Mouse (Mus musculus) fibroblast of lung, adult 2 months (primary cell): ENCODE results near the gene Rubcnl.
A peak's percentile ranks its signal among the peaks of the same experiment; 100 is the strongest.

Source experiments
- DNase-seq: peaks from one replicate; pipeline ENCODE4 v3.0.0-alpha.2; 2011; ENCODE audit warnings: low read depth

The Rubcnl gene

DNA sequence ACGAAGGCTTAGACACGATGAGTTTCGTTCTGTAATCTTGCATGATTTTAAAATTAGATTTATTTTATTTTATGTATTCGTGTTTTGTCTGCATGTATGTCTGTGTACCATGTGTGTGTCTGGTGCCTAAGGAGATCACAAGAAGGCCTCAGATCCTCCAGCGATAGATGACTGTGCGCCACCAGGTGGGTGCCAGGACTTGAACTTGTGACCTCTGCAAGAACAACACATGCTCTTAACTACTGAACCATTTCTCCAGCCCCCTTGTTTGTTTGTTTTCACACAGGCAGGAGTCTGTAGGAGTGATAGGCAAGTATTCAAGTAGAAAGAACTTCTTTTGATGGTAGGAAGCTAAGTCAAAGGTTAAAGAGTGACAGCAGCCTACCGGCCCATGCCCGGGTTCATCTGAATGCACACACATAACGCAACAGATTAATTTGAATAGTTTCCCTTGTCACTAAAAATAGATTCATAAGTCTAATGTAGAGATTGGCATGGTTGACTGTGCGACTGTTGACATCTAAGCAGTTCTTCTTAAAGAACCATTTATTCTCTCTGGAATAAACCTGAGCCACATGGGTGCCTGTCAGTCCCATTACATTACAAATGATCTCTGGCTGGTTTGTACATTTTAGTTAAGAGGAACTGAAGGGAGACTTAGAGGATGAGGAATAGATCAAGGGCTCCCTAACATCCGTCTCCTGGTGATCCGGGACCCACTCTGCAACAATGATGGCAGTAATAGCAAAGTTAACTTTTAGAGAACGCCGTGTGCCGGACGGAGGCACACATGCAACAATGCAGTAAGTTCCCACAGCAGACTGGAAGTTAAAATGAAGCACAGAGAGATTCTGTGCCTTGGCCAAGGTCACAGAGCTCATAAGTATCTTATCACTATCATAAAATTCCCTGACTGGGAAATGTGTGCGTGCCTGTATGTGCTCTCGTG is 2.3 kb downstream of the Rubcnl start:
- DNase-seq = no peak

- no peak for DNase-seq
These were observed 3.0 kb downstream of the Rubcnl start for GRCm38 (mm10) chr14:75018829-75019228.

GRCm38 (mm10) chr14:75020581-75021253 is 4.9 kb downstream of the Rubcnl start:
- DNase-seq = no peak

DNA sequence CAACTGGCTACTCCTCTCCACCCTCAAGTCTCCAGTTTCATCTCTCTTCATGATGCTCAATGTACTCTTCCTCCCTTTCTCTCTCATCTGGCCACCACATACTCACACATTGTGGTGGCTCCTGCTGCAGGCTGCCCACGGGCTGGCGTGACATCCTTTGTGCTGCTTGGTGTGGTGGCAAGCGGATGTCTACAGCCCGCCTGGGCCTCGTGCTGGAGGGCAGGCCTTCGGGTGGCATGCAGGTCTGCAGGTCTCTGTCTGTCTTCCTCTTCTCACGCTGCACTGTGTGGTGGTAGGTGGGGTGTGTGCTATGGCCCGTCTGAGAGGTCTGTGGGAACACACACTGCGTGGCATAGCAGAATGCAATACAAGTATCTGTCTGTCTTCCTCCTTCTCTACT is 6.7 kb downstream of the Rubcnl start:
- DNase-seq = no peak

GRCm38 (mm10) chr14:75024793-75025710 is 9.2 kb downstream of the Rubcnl start:
- DNase-seq = no peak

DNA sequence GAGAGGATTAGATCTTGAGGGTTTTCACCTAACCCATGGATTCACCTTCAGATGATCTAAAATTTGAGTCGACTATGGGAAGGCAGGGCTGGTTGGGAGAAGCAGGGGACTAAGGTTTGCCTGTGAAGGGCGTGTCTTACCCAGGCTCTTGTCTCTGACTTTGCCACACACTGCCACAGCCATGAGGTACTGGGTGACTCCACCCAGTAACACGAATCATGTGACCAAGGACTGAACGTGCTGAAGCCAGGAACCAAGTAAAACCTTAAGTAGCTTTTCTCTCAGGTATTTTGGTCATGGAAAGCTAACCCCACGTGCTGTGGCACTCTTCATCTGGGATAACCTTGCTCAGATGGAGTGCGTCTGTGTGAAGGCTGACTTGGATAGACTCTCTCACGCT is 14.9 kb downstream of the Rubcnl start:
- DNase-seq = no peak

- no peak for DNase-seq
These were observed 16.3 kb downstream of the Rubcnl start for GRCm38 (mm10) chr14:75031999-75032575.

- DNase-seq = no peak
These were observed 16.9 kb downstream of the Rubcnl start for GRCm38 (mm10) chr14:75032742-75033141.

- DNase-seq = no peak
These were observed 18.4 kb downstream of the Rubcnl start for GRCm38 (mm10) chr14:75034240-75034639.

- DNase-seq = no peak
These were observed 19.6 kb downstream of the Rubcnl start for GRCm38 (mm10) chr14:75035431-75035830.

- peak; percentile 27 for DNase-seq
These were observed 29.4 kb downstream of the Rubcnl start for GRCm38 (mm10) chr14:75045184-75045583.

GRCm38 (mm10) chr14:75052451-75052850 is 36.6 kb downstream of the Rubcnl start:
- no peak for DNase-seq

- DNase-seq = no peak
These were observed 38.9 kb downstream of the Rubcnl start for GRCm38 (mm10) chr14:75054455-75055343.

DNA sequence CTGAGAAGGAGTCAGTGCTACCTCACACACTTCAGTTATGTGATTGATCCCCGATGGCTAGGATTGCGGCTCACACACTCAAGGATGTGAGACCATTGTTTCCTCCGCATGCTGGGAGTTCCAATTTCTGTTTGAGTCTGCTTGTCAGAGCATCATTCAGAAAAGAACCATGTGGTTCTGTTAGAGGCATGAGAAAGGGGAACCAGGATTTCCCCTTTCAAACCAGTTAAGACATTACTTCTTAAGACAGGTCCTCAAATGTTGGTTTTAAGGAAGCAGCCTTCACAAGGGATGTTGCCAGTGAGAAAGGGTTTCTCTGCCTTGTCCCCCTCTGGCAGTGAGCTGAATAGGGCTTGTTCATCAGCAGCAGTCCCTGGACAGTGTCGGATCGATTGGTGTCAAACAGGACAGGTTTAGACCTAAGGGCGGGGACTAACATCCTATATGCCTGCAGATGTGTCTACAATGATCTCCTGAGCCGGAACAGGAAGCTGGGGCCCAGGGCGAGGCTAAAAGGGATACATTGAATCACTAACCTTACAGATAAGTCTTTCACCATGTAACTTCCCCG is 41.1 kb downstream of the Rubcnl start:
- DNase-seq = no peak

DNA sequence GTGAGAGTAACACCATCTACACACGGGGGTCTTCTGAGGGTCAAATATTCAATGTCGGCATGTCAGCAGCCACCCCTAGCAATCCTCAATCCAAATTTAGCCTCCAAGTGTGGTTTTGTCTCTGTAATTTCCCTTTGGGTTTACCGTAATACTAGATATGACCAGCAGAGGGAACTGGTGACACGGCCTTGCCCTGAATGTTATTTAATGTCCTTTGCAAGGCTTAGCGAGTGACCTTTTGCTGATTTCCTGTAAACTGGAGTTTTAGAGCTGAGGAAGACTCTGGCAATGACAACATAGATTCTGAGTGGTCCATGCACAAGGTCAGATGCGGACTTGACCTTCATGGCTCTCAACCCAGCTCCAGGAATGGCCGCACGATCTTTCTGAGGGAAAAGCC is 44.7 kb downstream of the Rubcnl start:
- DNase-seq = peak; percentile 13

DNA sequence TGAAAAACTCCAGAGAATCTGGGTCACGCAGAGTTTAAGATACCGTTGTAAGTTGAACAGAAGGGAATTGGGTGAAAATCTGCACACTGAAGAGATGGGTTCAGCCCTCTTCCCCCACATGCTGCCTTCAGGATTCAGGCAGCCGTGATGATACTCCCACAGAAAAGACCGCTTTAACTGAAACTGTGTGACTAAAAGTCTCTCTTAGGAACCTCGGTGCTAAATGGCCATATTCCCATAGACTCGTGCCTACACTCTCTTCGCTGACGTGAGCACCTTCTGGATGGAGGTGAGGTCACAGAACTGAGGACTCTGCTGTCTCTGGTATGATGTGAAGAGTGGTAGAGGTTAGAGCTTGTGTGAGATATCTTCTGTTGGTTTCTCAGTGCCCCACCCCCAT is 48.1 kb downstream of the Rubcnl start:
- no peak for DNase-seq

GRCm38 (mm10) chr14:75064520-75064919 is 48.7 kb downstream of the Rubcnl start:
- DNase-seq = no peak

DNA sequence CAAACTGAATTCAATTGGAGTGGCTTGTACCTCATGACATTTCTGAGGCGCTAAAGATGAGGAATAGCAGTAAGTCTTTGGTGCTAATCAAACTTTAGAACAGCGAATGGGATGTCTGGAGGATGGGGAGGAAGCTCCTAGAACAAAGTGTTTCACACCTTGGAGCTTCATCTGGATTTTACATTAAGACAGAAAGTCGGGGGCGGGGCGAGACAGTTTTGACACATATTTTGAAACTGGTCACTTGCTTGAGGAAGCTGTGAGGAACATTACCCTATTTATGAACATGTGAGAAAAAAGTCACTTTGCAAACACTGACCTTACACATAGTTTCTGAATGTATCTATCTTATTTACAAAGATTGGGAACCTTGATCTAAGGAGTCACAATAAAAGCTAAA is 49.4 kb downstream of the Rubcnl start:
- DNase-seq = no peak

DNA sequence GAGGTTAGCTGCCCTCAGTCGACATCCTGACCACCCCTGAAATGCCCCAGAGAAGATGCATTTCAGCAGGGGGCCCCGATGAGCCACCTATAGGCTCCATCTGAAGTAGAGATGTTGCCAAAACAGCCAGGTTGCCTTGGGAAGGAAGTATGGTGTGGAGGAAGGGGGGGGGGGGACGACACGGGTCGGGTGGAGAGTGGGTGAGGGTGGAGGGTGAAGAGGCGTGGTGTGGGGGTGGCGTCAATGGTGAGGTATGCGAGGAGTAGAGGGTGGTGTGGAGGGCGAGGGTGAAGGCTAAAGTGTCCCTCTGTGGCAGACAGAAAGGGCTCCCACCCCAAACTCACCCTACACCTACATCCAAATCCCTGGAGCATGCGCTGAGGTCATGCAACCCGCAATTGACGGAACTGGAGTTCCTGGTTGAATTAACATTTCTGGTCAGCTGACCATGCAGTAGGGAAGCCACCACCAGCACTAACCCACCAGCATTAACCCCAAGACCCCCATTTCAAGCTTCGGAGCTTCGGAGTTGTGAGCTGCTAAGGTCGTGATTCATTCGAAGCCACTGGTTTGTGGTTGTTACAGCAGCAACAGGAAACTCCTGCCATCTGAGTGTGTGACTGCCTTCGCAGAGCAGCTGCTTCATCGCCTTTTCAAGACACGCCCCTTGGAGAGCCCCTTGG is 52.7 kb downstream of the Rubcnl start:
- DNase-seq = no peak
